Mouse (Mus musculus) liver, embryonic 11.5 days (tissue): ENCODE data around the gene Gm20517. TPM values are rescaled to one million over a fixed set of nuclear protein-coding genes. Genes with fewer than 3 reads are reported as not detected.

ENCODE experiments used
- ATAC-seq: fragments of 200-750 bp; cut with Nextera tagmentation; replicated peaks from 2 replicates; pipeline ENCODE4 v1.8.0; 2017; ENCODE audit warnings: moderate number of reproducible peaks, mild to moderate bottlenecking, moderate TSS enrichment, moderate library complexity; ENCODE audit not compliant: low FRiP score
- DNase-seq: peaks from one replicate; pipeline ENCODE4 v3.0.0-alpha.2; 2017; ENCODE audit warnings: low spot score
- H3K27ac ChIP-seq: fragments of 300-500 bp; sonication (generic); 2 replicates; pipeline ENCODE4 v1.5.1; 2014; ENCODE audit warnings: mild to moderate bottlenecking, low read depth, low read length, control low read depth
- H3K27me3 ChIP-seq: fragments of 300-500 bp; sonication (generic); replicated peaks from 2 replicates; pipeline ENCODE4 v1.6.1; 2014; ENCODE audit warnings: low read length, mixed read lengths; ENCODE audit not compliant: control insufficient read depth, insufficient read depth
- H3K36me3 ChIP-seq: fragments of 300-500 bp; sonication (generic); 2 replicates; pipeline ENCODE4 v1.6.1; 2014; ENCODE audit warnings: mild to moderate bottlenecking, low read length, moderate library complexity, mixed read lengths; ENCODE audit not compliant: control insufficient read depth, insufficient read depth
- H3K4me1 ChIP-seq: fragments of 300-500 bp; sonication (generic); replicated peaks from 2 replicates; pipeline ENCODE4 v1.6.1; 2014; ENCODE audit warnings: low read length, mixed read lengths; ENCODE audit not compliant: control insufficient read depth, insufficient read depth
- H3K4me2 ChIP-seq: fragments of 300-500 bp; sonication (generic); 2 replicates; pipeline ENCODE4 v1.6.1; 2014; ENCODE audit warnings: mild to moderate bottlenecking, control low read depth, moderate library complexity
- H3K4me3 ChIP-seq: fragments of 300-500 bp; sonication (generic); 2 replicates; pipeline ENCODE4 v1.5.1; 2014; ENCODE audit warnings: low read depth, low read length, control low read depth
- H3K9ac ChIP-seq: fragments of 300-500 bp; sonication (generic); 2 replicates; pipeline ENCODE4 v1.6.1; 2014; ENCODE audit warnings: low read depth, low read length, control low read depth
- H3K9me3 ChIP-seq: fragments of 300-500 bp; sonication (generic); 2 replicates; pipeline ENCODE4 v1.6.1; 2016; ENCODE audit warnings: low read length, inconsistent platforms, mixed read lengths; ENCODE audit not compliant: control insufficient read depth
- WGBS: fragments of 180-500 bp; shearing (Covaris S2); extraction: QIAGEN DNeasy Blood & Tissue Kit; methylation state at CpG from one replicate; pipeline ENCODE4 v1.1.7; 2014; 5-methylcytosine and 5-hydroxymethylcytosine counted together
- polyA plus RNA-seq: library from polyadenylated mRNA; unstranded; fragments of >200 nt; fragmentation: Nextera tagmentation; extraction: Ambion mirVana; gene quantifications from 2 replicates; pipeline ENCODE4 v1.2.1, GENCODE M21; 2014

Gene Gm20517
- polyA plus RNA-seq, 1 experiment from 2014 or later = 2.5 TPM

- Histone ChIP-seq H3K4me1 (peaks cover 10% of the 10 kb centered on the region), H3K9me3 (no peaks in the 10 kb centered on the region), H3K27me3 (no peaks in the 10 kb centered on the region), H3K36me3 (no peaks in the 10 kb centered on the region), H3K27ac (no peak overlapping the region), H3K4me3 (no peak overlapping the region), H3K4me2 (no peak overlapping the region), H3K9ac (no peak overlapping the region)
- no peak for DNase-seq
- ATAC-seq = no peak
These were observed 39.0 kb upstream of the Gm20517 start for GRCm38 (mm10) chr17:47572436-47572835.

GRCm38 (mm10) chr17:47574028-47574427 is 37.4 kb upstream of the Gm20517 start:
- ATAC-seq (no peak), DNase-seq (no peak)
- H3K27me3 ChIP-seq = no peaks in the 10 kb centered on the region
- no peak overlapping the region for H3K4me2 ChIP-seq
- no peak overlapping the region for H3K9ac ChIP-seq
- no peaks in the 10 kb centered on the region for H3K9me3 ChIP-seq
- peaks cover 11% of the 10 kb centered on the region for H3K4me1 ChIP-seq
- H3K27ac ChIP-seq = no peak overlapping the region
- H3K36me3 ChIP-seq = no peaks in the 10 kb centered on the region
- 70% methylated on average over 8 of the region's 8 CpGs for WGBS
- H3K4me3 ChIP-seq = no peak overlapping the region

- Histone ChIP-seq H3K27me3 (no peaks in the 10 kb centered on the region), H3K4me1 (peaks cover 7% of the 10 kb centered on the region), H3K27ac (no peak overlapping the region), H3K4me3 (no peak overlapping the region), H3K36me3 (no peaks in the 10 kb centered on the region), H3K4me2 (no peak overlapping the region), H3K9me3 (no peaks in the 10 kb centered on the region), H3K9ac (no peak overlapping the region)
- 61% methylated on average over 11 of the region's 11 CpGs for WGBS
- DNase-seq = no peak
- no peak for ATAC-seq
These were observed 36.6 kb upstream of the Gm20517 start for GRCm38 (mm10) chr17:47574830-47575229.

GRCm38 (mm10) chr17:47578655-47579054 is 32.7 kb upstream of the Gm20517 start:
- Histone ChIP-seq H3K36me3 (no peaks in the 10 kb centered on the region), H3K27me3 (no peaks in the 10 kb centered on the region), H3K4me1 (peaks cover 7% of the 10 kb centered on the region), H3K9ac (no peak overlapping the region), H3K27ac (no peak overlapping the region), H3K4me3 (no peak overlapping the region), H3K9me3 (no peaks in the 10 kb centered on the region), H3K4me2 (no peak overlapping the region)
- peak; percentile 85 for ATAC-seq
- WGBS = 62% methylated on average over 6 of the region's 6 CpGs
- DNase-seq = no peak

GRCm38 (mm10) chr17:47580962-47581361 is 30.4 kb upstream of the Gm20517 start:
- Histone ChIP-seq H3K36me3 (no peaks in the 10 kb centered on the region), H3K4me2 (no peak overlapping the region), H3K9me3 (no peaks in the 10 kb centered on the region), H3K4me3 (no peak overlapping the region), H3K9ac (no peak overlapping the region), H3K27me3 (no peaks in the 10 kb centered on the region), H3K4me1 (peaks cover 7% of the 10 kb centered on the region), H3K27ac (no peak overlapping the region)
- DNase-seq (no peak), ATAC-seq (no peak)
- WGBS = 82% methylated on average over 4 of the region's 4 CpGs

GRCm38 (mm10) chr17:47588517-47588916 is 22.9 kb upstream of the Gm20517 start:
- WGBS = 79% methylated on average over 8 of the region's 8 CpGs
- H3K4me1 ChIP-seq = peaks cover 21% of the 10 kb centered on the region

GRCm38 (mm10) chr17:47591073-47591472 is 20.3 kb upstream of the Gm20517 start:
- Histone ChIP-seq H3K9ac (no peak overlapping the region), H3K27ac (0 out of 2 replicates have a peak overlapping the region, but pooled peaks have one; percentile 21), H3K4me3 (no peak overlapping the region), H3K4me2 (0 out of 2 replicates have a peak overlapping the region, but pooled peaks have one; percentile 3), H3K4me1 (peaks cover 25% of the 10 kb centered on the region), H3K9me3 (no peaks in the 10 kb centered on the region), H3K36me3 (no peaks in the 10 kb centered on the region), H3K27me3 (no peaks in the 10 kb centered on the region)
- ATAC-seq = no peak
- WGBS = 37% methylated on average over 3 of the region's 3 CpGs
- DNase-seq = no peak

More at GRCm38 (mm10) chr17:47588517-47588916, 22.9 kb upstream of the Gm20517 start:
- DNase-seq (no peak), ATAC-seq (no peak)
- H3K9me3 ChIP-seq = no peaks in the 10 kb centered on the region
- no peaks in the 10 kb centered on the region for H3K27me3 ChIP-seq
- H3K36me3 ChIP-seq = no peaks in the 10 kb centered on the region
- no peak overlapping the region for H3K4me2 ChIP-seq
- no peak overlapping the region for H3K4me3 ChIP-seq
- H3K9ac ChIP-seq = no peak overlapping the region
- no peak overlapping the region for H3K27ac ChIP-seq

- DNase-seq (peak; percentile 92), ATAC-seq (peak; percentile 77)
- H3K27me3 ChIP-seq = no peaks in the 10 kb centered on the region
- WGBS = 2% methylated on average over 58 of the region's 63 CpGs
- H3K9me3 ChIP-seq = no peaks in the 10 kb centered on the region
- peak overlapping the region; percentile 95 for H3K4me2 ChIP-seq
- H3K4me3 ChIP-seq = peak overlapping the region; percentile 87
- H3K4me1 ChIP-seq = peaks cover 46% of the 10 kb centered on the region
- H3K9ac ChIP-seq = peak overlapping the region; percentile 96
- H3K27ac ChIP-seq = peak overlapping the region; percentile 99
- H3K36me3 ChIP-seq = peaks cover 15% of the 10 kb centered on the region
These were observed 18.1 kb upstream of the Gm20517 start for GRCm38 (mm10) chr17:47593215-47593853.

- H3K4me3 ChIP-seq = peak overlapping the region; percentile 87
- H3K9ac ChIP-seq = peak overlapping the region; percentile 96
- H3K27me3 ChIP-seq = no peaks in the 10 kb centered on the region
- peaks cover 20% of the 10 kb centered on the region for H3K36me3 ChIP-seq
- H3K4me2 ChIP-seq = peak overlapping the region; percentile 95
- 0% methylated on average over 13 of the region's 13 CpGs for WGBS
- peak overlapping the region; percentile 99 for H3K27ac ChIP-seq
- DNase-seq (no peak), ATAC-seq (no peak)
- H3K9me3 ChIP-seq = no peaks in the 10 kb centered on the region
- peaks cover 51% of the 10 kb centered on the region for H3K4me1 ChIP-seq
These were observed 17.6 kb upstream of the Gm20517 start for GRCm38 (mm10) chr17:47593854-47594182.
